Mouse (Mus musculus) forebrain, postnatal 0 days (tissue): ENCODE measurements around the gene Dctn2. TPM values are rescaled to one million over a fixed set of nuclear protein-coding genes. Genes with fewer than 3 reads are reported as not detected.
A peak's percentile ranks its signal among the peaks of the same experiment; 100 is the strongest.

Source experiments
- ATAC-seq: fragments of 200-750 bp; cut with Nextera tagmentation; 2 replicates; pipeline ENCODE4 v1.8.0; 2017; ENCODE audit warnings: mild to moderate bottlenecking, moderate library complexity
- DNase-seq: peaks from one replicate; pipeline ENCODE4 v3.0.0-alpha.2; 2015
- H3K27ac ChIP-seq: fragments of 300-500 bp; sonication (generic); 2 replicates; pipeline ENCODE4 v1.5.1; 2014; ENCODE audit warnings: low read depth, mild to moderate bottlenecking, antibody characterized with exemption, low read length, moderate library complexity, mixed read lengths
- H3K27me3 ChIP-seq: fragments of 300-500 bp; sonication (generic); 2 replicates; pipeline ENCODE4 v1.6.1; 2014; ENCODE audit warnings: mild to moderate bottlenecking, low read length, mixed read lengths; ENCODE audit not compliant: insufficient read depth
- H3K36me3 ChIP-seq: fragments of 300-500 bp; sonication (generic); 2 replicates; pipeline ENCODE4 v1.6.1; 2014; ENCODE audit warnings: mild to moderate bottlenecking, moderate library complexity; ENCODE audit not compliant: insufficient read depth
- H3K4me1 ChIP-seq: fragments of 300-500 bp; sonication (generic); 2 replicates; pipeline ENCODE4 v1.6.1; 2014; ENCODE audit warnings: antibody characterized with exemption; ENCODE audit not compliant: insufficient read depth
- H3K4me2 ChIP-seq: fragments of 300-500 bp; sonication (generic); 2 replicates; pipeline ENCODE4 v1.6.1; 2014; ENCODE audit warnings: low read depth, mild to moderate bottlenecking, moderate library complexity
- H3K4me3 ChIP-seq: fragments of 300-500 bp; sonication (generic); 2 replicates; pipeline ENCODE4 v1.5.1; 2014; ENCODE audit warnings: low read depth, low read length, mixed read lengths
- H3K9ac ChIP-seq: fragments of 300-500 bp; sonication (generic); 2 replicates; pipeline ENCODE4 v1.6.1; 2014; ENCODE audit warnings: mild to moderate bottlenecking
- H3K9me3 ChIP-seq: fragments of 300-500 bp; sonication (generic); 2 replicates; pipeline ENCODE4 v1.6.1; 2016; ENCODE audit warnings: low read length
- CTCF ChIP-seq: sonication (generic); IDR thresholded peaks from 2 replicates; pipeline ENCODE4 v1.5.1; 2016; ENCODE audit warnings: antibody characterized with exemption, control low read depth, low read depth
- WGBS: fragments of 180-500 bp; shearing (Covaris S2); extraction: QIAGEN DNeasy Blood & Tissue Kit; methylation state at CpG from one replicate; pipeline ENCODE4 v1.1.7; 2014; 5-methylcytosine and 5-hydroxymethylcytosine counted together
- polyA plus RNA-seq: library from polyadenylated mRNA; unstranded; fragments of >200 nt; fragmentation: Nextera tagmentation; extraction: Ambion mirVana; gene quantifications from 2 replicates; pipeline ENCODE4 v1.2.1, GENCODE M21; 2015
- total RNA-seq: library from RNA; depleted of rRNA; stranded (reverse); fragments of >200 nt; gene quantifications from 2 replicates; pipeline ENCODE4 v1.2.3, GENCODE M21; 2014

The Dctn2 gene
- total and polyA plus RNA-seq, 2 experiments from 2014 or later: 272 to 332 TPM

DNA sequence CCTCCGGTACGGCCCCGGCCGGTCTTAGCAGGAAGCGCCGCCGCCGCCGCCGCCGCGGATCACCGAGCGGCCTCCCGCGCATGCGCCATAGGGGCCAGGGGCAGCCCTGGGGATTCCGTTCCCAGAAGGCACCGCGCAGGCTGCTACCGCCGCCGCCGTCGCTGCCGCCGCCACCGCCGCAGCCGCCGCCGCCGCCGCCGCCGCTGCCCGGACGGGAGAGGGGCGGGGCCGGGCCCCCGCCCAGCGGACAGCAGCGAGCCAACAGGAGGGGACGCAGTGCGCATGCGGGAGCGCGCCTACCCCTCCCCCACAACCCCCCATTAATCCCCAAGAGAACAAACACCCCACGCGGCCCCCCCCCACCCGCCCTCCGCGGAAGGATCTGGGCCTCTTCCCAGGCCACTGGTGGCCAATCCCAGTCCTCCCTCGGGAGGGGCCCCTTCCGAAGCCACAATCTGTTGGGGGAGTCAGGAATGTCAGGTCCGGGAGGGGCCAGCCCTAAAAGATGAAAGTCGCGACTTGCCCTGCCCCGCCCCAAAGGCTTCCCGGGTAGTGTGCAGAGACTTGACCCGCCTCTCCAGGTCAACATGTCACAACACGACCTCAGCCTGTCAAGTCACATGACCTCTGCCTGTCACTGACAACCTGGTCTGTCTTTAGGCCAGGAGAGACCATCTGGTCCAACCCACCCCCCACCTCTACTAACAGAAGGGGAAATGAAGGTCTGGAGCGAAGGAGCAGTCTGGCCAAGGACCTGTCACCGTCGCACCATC lies 22.8 kb downstream of the Dctn2 start, which contains the start of gene Mbd6:
TSS of gene Mbd6 (minus strand) at position 219 of the 773 bp plus-strand sequence.
- Histone ChIP-seq H3K4me3 (peak within 1 kb of the TSS; percentile 67), H3K27me3 (no peaks in the 10 kb centered on the region), H3K27ac (peak within 1 kb of the TSS; percentile 94), H3K4me2 (peak within 1 kb of the TSS; percentile 79), H3K9ac (peak within 1 kb of the TSS; percentile 75), H3K36me3 (peaks cover 30% of the 10 kb centered on the region), H3K4me1 (peaks cover 20% of the 10 kb centered on the region), H3K9me3 (no peaks in the 10 kb centered on the region)
- TF ChIP-seq CTCF: no peak
- DNase-seq (peak; percentile 91), ATAC-seq (peak; percentile 30)
- WGBS: under 1% methylated on average over 21 of the region's 65 CpGs

DNA sequence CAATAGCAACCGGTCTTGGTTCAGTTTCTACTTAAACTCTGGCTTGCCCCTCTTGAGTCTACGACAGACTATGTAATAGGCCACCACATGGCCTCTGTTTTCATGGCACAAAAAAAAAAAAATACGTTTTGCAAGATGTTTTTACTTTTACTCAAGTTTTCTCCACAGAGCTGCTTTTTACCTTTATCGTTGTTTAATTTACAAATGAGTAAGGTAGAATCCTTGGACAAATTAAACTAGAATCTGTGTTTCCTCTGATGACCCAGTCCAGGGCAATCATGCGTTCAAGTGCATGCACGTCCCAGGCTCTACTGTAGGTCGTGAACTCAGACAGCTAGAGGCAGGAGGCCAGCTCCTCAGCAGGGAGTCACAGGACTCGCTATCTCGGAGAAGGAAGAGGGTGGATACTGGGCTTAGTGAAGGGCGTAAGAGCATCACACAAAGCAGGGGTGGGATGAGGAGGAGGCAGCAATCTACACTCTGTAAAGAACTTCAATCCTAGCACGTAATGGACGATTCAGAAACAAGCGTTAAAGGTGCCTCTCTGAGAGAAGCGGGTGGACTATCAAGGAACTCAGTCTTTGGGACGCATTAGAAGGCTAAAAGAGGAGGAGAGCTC lies 23.5 kb downstream of the Dctn2 start:
- DNase-seq (peak; percentile 65), ATAC-seq (peak; percentile 50; the same call in 1 of the 2 replicates)
- H3K27me3 ChIP-seq: no peaks in the 10 kb centered on the region
- WGBS: under 1% methylated on average over 15 of the region's 15 CpGs
- no peak for TF ChIP-seq CTCF
- peak overlapping the region; percentile 67 for H3K4me3 ChIP-seq
- peaks cover 29% of the 10 kb centered on the region for H3K36me3 ChIP-seq
- H3K9me3 ChIP-seq: no peaks in the 10 kb centered on the region
- H3K4me2 ChIP-seq: peak overlapping the region; percentile 79
- peak overlapping the region; percentile 94 for H3K27ac ChIP-seq
- peaks cover 20% of the 10 kb centered on the region for H3K4me1 ChIP-seq
- H3K9ac ChIP-seq: peak overlapping the region; percentile 75

DNA sequence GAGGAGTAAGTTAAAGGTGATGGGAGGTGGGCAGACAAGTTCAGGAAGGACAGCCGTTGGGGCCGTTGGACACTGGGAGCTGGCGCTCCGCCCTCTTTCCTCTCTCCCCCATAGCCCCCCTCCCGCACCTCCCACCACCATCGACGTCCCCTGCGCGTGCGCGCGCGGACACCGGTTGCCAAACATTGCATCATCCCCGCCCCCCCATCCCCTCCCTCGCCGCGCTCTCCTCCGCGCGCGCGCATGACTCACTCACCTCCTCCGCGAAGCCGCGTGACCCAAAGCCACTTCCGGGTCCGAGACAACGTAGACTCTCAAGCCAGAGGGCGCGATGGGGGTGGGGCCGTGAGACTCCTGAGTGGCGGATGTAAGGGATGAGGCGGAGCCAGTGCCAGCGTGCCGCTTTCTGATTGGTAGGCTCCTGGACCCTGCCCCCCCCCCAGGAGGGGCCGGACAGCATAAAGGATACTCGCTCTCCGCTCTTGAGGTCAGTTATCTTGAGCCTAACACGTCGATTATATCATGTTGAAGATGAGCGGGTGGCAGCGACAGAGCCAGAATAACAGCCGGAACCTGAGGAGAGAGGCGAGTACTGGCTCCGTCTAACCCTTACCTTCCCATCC lies 24.2 kb downstream of the Dctn2 start:
- DNase-seq (peak; percentile 98), ATAC-seq (peak; percentile 89)
- Histone ChIP-seq H3K27ac (peak overlapping the region; percentile 94), H3K9me3 (no peaks in the 10 kb centered on the region), H3K36me3 (peaks cover 29% of the 10 kb centered on the region), H3K4me3 (peak overlapping the region; percentile 67), H3K27me3 (no peaks in the 10 kb centered on the region), H3K9ac (peak overlapping the region; percentile 65), H3K4me1 (peaks cover 20% of the 10 kb centered on the region), H3K4me2 (peak overlapping the region; percentile 79)
- WGBS: 2% methylated on average over 38 of the region's 47 CpGs
- no peak; the same call in 1 of the 2 replicates for TF ChIP-seq CTCF

DNA sequence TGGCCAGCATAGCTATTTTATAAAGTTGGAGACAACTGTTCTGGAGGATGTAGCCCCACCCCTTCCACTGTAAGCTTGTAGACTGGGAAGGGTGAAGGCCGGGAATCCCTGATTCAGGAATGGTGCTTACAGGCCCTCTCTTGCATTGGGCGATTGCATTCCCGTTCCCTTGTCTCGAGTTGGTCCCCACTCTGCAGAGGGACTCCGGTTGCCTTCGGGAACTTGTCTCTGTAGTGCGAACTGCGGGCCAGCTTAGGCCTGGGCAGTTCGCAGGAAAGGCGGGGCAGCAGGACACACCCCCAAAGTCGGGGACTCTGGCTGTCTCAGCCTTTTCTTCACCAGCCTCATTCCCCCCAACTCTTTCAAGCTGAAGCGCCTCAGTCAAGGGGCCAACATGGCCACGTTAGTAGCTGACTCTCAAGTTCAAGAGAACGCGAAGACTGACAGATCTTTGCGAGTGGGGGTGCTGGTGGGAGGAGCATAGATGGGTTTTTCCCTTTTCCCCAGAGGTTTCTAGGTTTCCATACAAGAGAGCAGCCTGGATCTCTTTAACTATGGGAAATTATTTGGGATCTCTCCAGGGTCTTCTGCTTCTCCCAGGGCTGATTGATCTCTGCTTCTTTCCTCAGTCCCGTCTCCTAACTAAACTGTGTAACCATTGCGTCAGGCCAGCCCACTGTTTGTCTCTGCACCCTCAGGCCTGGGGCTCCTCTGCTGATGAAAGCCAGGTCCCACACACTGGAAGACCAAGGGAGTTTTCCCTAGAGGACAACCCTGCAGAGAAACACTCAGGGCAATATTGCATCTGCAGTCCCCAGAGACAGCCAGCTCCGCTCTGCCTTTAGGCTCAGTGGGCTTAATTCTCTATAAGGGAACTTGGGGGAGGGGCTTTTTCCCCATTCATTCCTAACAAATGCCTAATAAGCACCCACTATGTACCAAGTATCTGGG lies 25.0 kb downstream of the Dctn2 start:
- peaks cover 29% of the 10 kb centered on the region for H3K36me3 ChIP-seq
- no peak for DNase-seq
- no peaks in the 10 kb centered on the region for H3K9me3 ChIP-seq
- peaks cover 20% of the 10 kb centered on the region for H3K4me1 ChIP-seq
- no peaks in the 10 kb centered on the region for H3K27me3 ChIP-seq
- 4% methylated on average over 19 of the region's 19 CpGs for WGBS
- peak overlapping the region; percentile 67 for H3K4me3 ChIP-seq
- peak overlapping the region; percentile 94 for H3K27ac ChIP-seq
- TF ChIP-seq CTCF: no peak
- peak overlapping the region; percentile 79 for H3K4me2 ChIP-seq
- peak overlapping the region; percentile 65 for H3K9ac ChIP-seq
- ATAC-seq: peak; percentile 32

DNA sequence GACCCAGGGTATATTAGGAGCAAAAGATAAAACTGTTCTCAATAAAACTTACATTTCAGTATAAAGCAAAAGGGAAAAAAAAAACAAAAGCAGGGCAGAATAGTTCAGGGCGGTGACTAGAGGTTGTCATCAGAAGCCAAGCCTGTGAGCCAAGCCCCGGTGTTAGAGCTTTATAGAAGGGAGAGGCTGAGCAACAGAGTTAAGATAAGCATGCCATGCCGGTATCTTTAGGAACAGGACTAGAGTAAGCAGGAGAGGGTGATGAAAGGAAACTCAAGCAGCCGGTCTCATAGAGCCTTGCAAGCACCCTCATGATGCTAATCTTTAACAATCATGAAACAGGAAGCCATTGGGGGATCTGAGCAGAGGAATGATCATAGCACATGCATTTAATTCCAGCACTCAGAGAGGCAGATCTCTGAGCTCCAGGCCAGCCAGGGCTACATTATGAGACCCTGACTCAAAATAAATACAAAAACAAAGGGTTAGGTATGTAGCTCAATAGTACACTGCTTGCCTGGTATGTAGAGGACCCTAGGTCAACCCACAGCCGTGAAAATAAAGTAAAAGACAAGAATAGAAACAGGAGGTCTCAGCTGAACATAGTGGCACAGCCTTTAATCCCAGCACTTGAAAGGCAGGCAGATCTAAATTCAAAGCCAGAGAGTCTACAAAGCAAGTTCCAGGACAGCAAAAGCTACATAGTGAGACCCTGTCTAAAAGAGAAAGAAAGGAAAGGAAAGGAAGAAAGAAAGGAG lies 25.9 kb downstream of the Dctn2 start:
- H3K27me3 ChIP-seq: no peaks in the 10 kb centered on the region
- peaks cover 34% of the 10 kb centered on the region for H3K36me3 ChIP-seq
- H3K9ac ChIP-seq: peak overlapping the region; percentile 65
- H3K4me1 ChIP-seq: peaks cover 15% of the 10 kb centered on the region
- 42% methylated on average over 5 of the region's 5 CpGs for WGBS
- no peaks in the 10 kb centered on the region for H3K9me3 ChIP-seq
- DNase-seq: no peak
- peak overlapping the region; percentile 79 for H3K4me2 ChIP-seq
- H3K4me3 ChIP-seq: peak overlapping the region; percentile 67
- no peak for ATAC-seq
- peak overlapping the region; percentile 94; the same call in 1 of the 2 replicates for H3K27ac ChIP-seq
- no peak for TF ChIP-seq CTCF
